In genomic region chr4:70664181-70664580, GRCm38 (mm10) we compare ENCODE assay signal across 9 mouse cellular contexts.
"Had no signal": no experiment of that assay in that cellular context is flagged by ENCODE, and none has a peak within 500 bp of the region (broad histone marks: within the 10 kb centered on the region; RNA-seq: fewer than 3 reads in every experiment).

No protein-coding gene starts in this region.

- DNase-seq: lung, adult 18-20 months; lung, embryonic 14.5 days; lung, postnatal 10 days; lung, postnatal 36 days; right cerebral cortex, postnatal 14 days; spleen, adult 18-20 months; thymus, adult 18-20 months; thymus, postnatal 14 days; thymus, postnatal 36 days had no signal
